Mouse (Mus musculus): ENCODE results near the gene Cerkl. TPM values are rescaled to one million over a fixed set of nuclear protein-coding genes. Genes with fewer than 3 reads are reported as not detected.

The Cerkl gene
- total and polyA plus RNA-seq, 2 experiments from 2014 or later, result 2.1 to 2.5 TPM

DNA sequence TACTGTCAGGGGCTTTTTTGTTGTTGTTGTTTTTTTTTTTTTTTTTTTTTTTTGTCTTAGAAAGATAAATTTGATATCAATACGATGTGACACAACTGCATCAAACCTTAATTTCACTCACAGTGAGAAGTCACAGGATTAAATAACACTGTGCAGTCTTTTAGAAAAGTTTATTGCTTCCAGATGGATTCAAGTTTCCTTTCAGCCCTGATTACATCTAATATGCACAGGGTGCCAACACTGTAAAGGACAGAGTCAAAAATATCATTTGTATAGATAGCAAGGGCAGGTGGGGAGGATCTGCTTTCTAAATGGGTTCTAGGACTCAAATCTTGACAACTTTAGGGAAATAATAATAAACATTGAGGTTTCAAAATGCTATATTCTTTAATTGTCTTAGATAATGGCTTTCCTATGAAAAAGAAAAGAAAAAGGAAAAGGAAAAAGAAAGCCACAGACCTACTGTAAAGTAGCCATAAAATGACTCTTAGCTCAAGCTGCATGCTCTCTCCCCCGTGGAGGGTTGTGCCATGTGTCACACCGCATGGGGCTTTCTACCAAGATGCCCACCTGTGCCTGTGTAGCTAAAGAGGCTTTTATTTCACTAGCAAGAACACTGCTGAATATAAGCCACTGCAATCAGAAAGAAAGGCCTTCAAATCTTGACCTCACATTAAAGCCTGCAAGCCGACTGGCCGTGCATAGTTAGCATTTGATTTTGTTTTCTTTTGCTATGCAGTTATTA lies 50.8 kb downstream of the Cerkl start:
- H3K27ac ChIP-seq, result peak overlapping the region; percentile 54; the same call in 1 of the 2 replicates
- TF ChIP-seq CTCF (IDR thresholded peaks at IDR 0.05; ENCODE audit: low read depth), result no peak
- DNase-seq (ENCODE audit: low spot score), result peak; percentile 63
- H3K4me1 ChIP-seq (ENCODE audit: insufficient read depth, low read length), result no peaks in the 10 kb centered on the region
- H3K4me3 ChIP-seq (ENCODE audit: low read length), result no peak overlapping the region
- no peaks in the 10 kb centered on the region for H3K9me3 ChIP-seq (ENCODE audit: low read length)
- WGBS, result 64% methylated on average over 5 of the region's 5 CpGs
- no peaks in the 10 kb centered on the region for H3K36me3 ChIP-seq (ENCODE audit: insufficient read depth, low read length)
- ATAC-seq, result peak; percentile 92
- no peak overlapping the region for H3K4me2 ChIP-seq (ENCODE audit: low read depth, low read length)
- no peak overlapping the region for H3K9ac ChIP-seq (replicated peaks; ENCODE audit: low read length)
- H3K27me3 ChIP-seq (ENCODE audit: insufficient read depth, low read length), result no peaks in the 10 kb centered on the region

DNA sequence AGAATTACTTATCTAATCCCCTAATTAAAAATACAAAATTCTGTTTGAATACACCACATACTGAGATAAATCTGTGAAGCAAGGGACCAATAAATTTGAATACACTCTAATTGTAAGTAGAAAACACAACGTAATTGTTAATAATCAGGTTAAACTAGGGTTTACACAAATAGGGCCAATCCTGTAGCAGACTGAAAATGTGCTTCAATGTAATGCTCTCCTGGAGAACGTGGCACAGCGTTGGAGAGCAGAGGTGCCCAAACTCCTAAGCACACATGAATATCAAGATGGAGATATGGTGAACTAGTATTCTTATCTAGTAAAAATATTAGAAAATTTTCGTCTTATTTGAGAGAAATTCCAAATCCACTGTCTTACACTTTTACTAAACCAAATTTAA lies 56.5 kb downstream of the Cerkl start:
- Histone ChIP-seq H3K9me3 (ENCODE audit: low read length) (no peaks in the 10 kb centered on the region), H3K36me3 (ENCODE audit: insufficient read depth, low read length) (no peaks in the 10 kb centered on the region), H3K4me1 (ENCODE audit: insufficient read depth, low read length) (no peaks in the 10 kb centered on the region), H3K27me3 (ENCODE audit: insufficient read depth, low read length) (no peaks in the 10 kb centered on the region), H3K27ac (peak overlapping the region; percentile 48; the same call in 1 of the 2 replicates), H3K9ac (replicated peaks; ENCODE audit: low read length) (no peak overlapping the region), H3K4me2 (ENCODE audit: low read depth, low read length) (no peak overlapping the region), H3K4me3 (ENCODE audit: low read length) (no peak overlapping the region)
- TF ChIP-seq CTCF (IDR thresholded peaks at IDR 0.05; ENCODE audit: low read depth), result no peak
- ATAC-seq (no peak), DNase-seq (ENCODE audit: low spot score) (no peak)
- 61% methylated on average over 4 of the region's 4 CpGs for WGBS

DNA sequence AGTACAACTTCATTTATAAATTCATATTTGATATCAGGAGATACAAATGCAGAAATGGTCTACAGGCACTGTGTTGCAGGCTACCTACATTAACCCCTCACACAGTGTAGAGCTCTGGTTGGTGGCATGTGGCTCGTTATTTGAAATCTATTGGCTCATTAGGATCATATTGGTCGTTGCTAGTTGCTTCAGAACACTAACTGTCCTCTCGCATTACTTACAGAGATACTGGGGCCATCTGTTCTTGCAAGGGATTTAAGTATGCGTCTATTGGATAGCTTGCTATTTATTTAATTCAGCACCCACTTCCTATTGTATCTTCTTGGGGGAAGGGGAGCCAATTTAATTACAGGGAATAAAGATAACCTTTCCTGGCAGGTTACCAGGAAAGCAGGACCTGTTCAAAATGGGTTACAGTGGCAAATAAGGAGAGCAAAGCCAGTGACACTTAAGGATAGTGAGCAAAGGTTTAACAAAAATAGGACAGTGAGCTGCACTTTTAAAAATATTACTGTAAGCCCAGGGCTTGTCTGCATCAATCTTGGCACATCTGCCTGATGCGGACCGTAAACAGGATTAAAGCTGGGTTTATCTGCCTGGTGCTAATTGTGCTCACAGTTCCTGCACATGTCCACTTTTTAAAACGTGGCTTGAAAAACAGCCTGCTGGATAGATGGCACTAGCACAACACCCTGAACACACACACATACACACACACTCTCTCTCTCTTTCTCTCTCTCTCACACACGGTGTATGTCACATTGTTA lies 57.2 kb downstream of the Cerkl start:
- Histone ChIP-seq H3K9me3 (ENCODE audit: low read length) (no peaks in the 10 kb centered on the region), H3K4me3 (ENCODE audit: low read length) (no peak overlapping the region), H3K4me2 (ENCODE audit: low read depth, low read length) (no peak overlapping the region), H3K4me1 (ENCODE audit: insufficient read depth, low read length) (no peaks in the 10 kb centered on the region), H3K27me3 (ENCODE audit: insufficient read depth, low read length) (no peaks in the 10 kb centered on the region), H3K36me3 (ENCODE audit: insufficient read depth, low read length) (no peaks in the 10 kb centered on the region), H3K9ac (replicated peaks; ENCODE audit: low read length) (no peak overlapping the region), H3K27ac (peak overlapping the region; percentile 54)
- ATAC-seq, result peak; percentile 89
- WGBS, result 34% methylated on average over 8 of the region's 8 CpGs
- 0 out of 2 replicates have a peak, but pooled peaks have one; percentile 4 for TF ChIP-seq CTCF (IDR thresholded peaks at IDR 0.05; ENCODE audit: low read depth)
- peak; percentile 74 for DNase-seq (ENCODE audit: low spot score)

DNA sequence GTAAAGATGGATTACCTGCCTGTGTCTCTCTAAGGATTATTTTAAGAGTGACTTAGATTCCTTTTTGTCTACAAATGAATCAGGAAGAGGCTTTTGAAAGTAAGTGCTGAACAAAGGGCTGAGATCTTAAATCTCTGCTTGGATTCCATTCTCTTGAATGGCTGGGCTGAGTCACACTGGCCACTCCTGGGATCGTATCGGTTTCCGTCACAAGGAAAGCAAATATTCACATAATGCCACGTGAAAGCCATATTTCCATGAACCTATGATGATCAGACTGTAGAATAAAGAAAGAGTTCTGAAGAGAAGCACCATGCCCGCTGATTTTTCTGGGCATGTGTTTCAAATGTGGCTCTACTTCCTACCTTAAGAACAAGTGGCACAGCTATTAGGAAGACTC lies 57.8 kb downstream of the Cerkl start:
- no peak for ATAC-seq
- Histone ChIP-seq H3K27me3 (ENCODE audit: insufficient read depth, low read length) (no peaks in the 10 kb centered on the region), H3K27ac (peak overlapping the region; percentile 54), H3K4me2 (ENCODE audit: low read depth, low read length) (no peak overlapping the region), H3K9me3 (ENCODE audit: low read length) (no peaks in the 10 kb centered on the region), H3K4me1 (ENCODE audit: insufficient read depth, low read length) (no peaks in the 10 kb centered on the region), H3K4me3 (ENCODE audit: low read length) (no peak overlapping the region), H3K9ac (replicated peaks; ENCODE audit: low read length) (no peak overlapping the region), H3K36me3 (ENCODE audit: insufficient read depth, low read length) (no peaks in the 10 kb centered on the region)
- no peak for DNase-seq (ENCODE audit: low spot score)
- no peak for TF ChIP-seq CTCF (IDR thresholded peaks at IDR 0.05; ENCODE audit: low read depth)
- WGBS, result 70% methylated on average over 5 of the region's 5 CpGs

DNA sequence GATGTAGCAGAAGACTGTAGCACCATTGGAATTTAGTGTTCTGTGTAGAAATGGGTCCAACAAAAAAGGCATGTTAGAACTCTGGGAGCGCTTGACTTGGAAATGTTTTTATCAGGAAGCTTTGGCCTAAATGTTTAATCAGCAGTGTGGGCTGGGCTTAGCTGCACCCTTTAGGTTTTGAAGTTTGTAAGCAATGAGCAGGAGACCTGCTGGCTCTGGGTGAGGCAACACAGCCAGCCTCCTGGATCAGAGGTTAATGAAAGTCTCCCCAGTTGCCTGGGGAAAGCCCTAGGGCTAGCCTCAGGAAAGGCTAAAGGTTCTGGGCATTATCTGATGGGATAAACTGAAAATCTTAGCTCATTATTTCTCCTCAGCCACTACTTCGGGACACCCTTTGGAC lies 58.2 kb downstream of the Cerkl start:
- Histone ChIP-seq H3K9me3 (ENCODE audit: low read length) (no peaks in the 10 kb centered on the region), H3K4me1 (ENCODE audit: insufficient read depth, low read length) (no peaks in the 10 kb centered on the region), H3K36me3 (ENCODE audit: insufficient read depth, low read length) (no peaks in the 10 kb centered on the region), H3K4me3 (ENCODE audit: low read length) (no peak overlapping the region), H3K4me2 (ENCODE audit: low read depth, low read length) (no peak overlapping the region), H3K27ac (no peak overlapping the region), H3K9ac (replicated peaks; ENCODE audit: low read length) (no peak overlapping the region), H3K27me3 (ENCODE audit: insufficient read depth, low read length) (no peaks in the 10 kb centered on the region)
- 72% methylated on average over 2 of the region's 2 CpGs for WGBS
- ATAC-seq (no peak), DNase-seq (ENCODE audit: low spot score) (no peak)
- TF ChIP-seq CTCF (IDR thresholded peaks at IDR 0.05; ENCODE audit: low read depth), result no peak

DNA sequence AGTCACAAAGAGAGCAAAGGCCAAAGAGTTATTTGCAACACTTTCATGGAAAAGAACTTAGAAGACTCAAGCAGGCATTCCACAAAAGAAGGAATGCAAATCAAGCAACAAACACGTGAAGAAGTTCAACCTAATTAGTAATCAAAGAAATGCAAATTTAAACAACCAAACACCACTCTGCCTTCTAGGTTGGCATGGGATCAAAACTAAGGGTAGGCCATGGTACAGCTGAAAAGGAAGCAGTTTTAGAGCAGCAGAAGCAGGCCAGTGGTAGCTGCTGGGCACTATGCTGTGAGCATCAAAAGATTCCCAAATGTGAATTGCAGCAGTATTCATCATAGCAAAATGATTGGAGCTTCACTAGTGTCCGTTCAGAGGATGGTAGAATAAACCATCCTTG lies 59.5 kb downstream of the Cerkl start:
- H3K4me1 ChIP-seq (ENCODE audit: insufficient read depth, low read length), result no peaks in the 10 kb centered on the region
- no peaks in the 10 kb centered on the region for H3K9me3 ChIP-seq (ENCODE audit: low read length)
- no peak overlapping the region for H3K9ac ChIP-seq (replicated peaks; ENCODE audit: low read length)
- H3K4me3 ChIP-seq (ENCODE audit: low read length), result no peak overlapping the region
- TF ChIP-seq CTCF (IDR thresholded peaks at IDR 0.05; ENCODE audit: low read depth), result no peak
- no peak for DNase-seq (ENCODE audit: low spot score)
- no peaks in the 10 kb centered on the region for H3K36me3 ChIP-seq (ENCODE audit: insufficient read depth, low read length)
- H3K4me2 ChIP-seq (ENCODE audit: low read depth, low read length), result no peak overlapping the region
- H3K27ac ChIP-seq, result no peak overlapping the region
- WGBS, result 43% methylated on average over 2 of the region's 2 CpGs
- H3K27me3 ChIP-seq (ENCODE audit: insufficient read depth, low read length), result no peaks in the 10 kb centered on the region
- no peak for ATAC-seq
